Mouse (Mus musculus) hindbrain, embryonic 11.5 days (tissue): ENCODE measurements around the gene Elf1. TPM values are rescaled to one million over a fixed set of nuclear protein-coding genes. Genes with fewer than 3 reads are reported as not detected.
A peak's percentile ranks its signal among the peaks of the same experiment; 100 is the strongest.

Source experiments
- ATAC-seq: fragments of 200-750 bp; cut with Nextera tagmentation; 2 replicates; pipeline ENCODE4 v1.8.0; 2017; ENCODE audit warnings: mild to moderate bottlenecking, moderate TSS enrichment, moderate library complexity; ENCODE audit not compliant: low FRiP score
- DNase-seq: peaks from one replicate; pipeline ENCODE4 v3.0.0-alpha.2; 2015; ENCODE audit warnings: low spot score
- H3K27ac ChIP-seq: fragments of 300-500 bp; sonication (generic); 2 replicates; pipeline ENCODE4 v1.5.1; 2014; ENCODE audit warnings: mild to moderate bottlenecking, low read depth, low read length
- H3K27me3 ChIP-seq: fragments of 300-500 bp; sonication (generic); 2 replicates; pipeline ENCODE4 v1.6.1; 2014; ENCODE audit warnings: mild to moderate bottlenecking, low read length, moderate library complexity, mixed read lengths; ENCODE audit not compliant: control insufficient read depth, insufficient read depth
- H3K36me3 ChIP-seq: fragments of 300-500 bp; sonication (generic); 2 replicates; pipeline ENCODE4 v1.6.1; 2014; ENCODE audit warnings: mild to moderate bottlenecking, low read length, moderate library complexity, mixed read lengths; ENCODE audit not compliant: control insufficient read depth, insufficient read depth
- H3K4me1 ChIP-seq: fragments of 300-500 bp; sonication (generic); replicated peaks from 2 replicates; pipeline ENCODE4 v1.6.1; 2014; ENCODE audit warnings: low read length, mixed read lengths; ENCODE audit not compliant: control insufficient read depth, insufficient read depth
- H3K4me2 ChIP-seq: fragments of 300-500 bp; sonication (generic); replicated peaks from 2 replicates; pipeline ENCODE4 v1.6.1; 2014; ENCODE audit warnings: mild to moderate bottlenecking, low read depth, low read length
- H3K4me3 ChIP-seq: fragments of 300-500 bp; sonication (generic); 2 replicates; pipeline ENCODE4 v1.5.1; 2014; ENCODE audit warnings: low read depth, low read length
- H3K9ac ChIP-seq: fragments of 300-500 bp; sonication (generic); 2 replicates; pipeline ENCODE4 v1.6.1; 2014; ENCODE audit warnings: low read depth, low read length
- H3K9me3 ChIP-seq: fragments of 300-500 bp; sonication (generic); 2 replicates; pipeline ENCODE4 v1.6.1; 2016; ENCODE audit warnings: low read length; ENCODE audit not compliant: control insufficient read depth
- WGBS: fragments of 180-500 bp; shearing (Covaris S2); extraction: QIAGEN DNeasy Blood & Tissue Kit; methylation state at CpG from one replicate; pipeline ENCODE4 v1.1.7; 2014; 5-methylcytosine and 5-hydroxymethylcytosine counted together
- polyA plus RNA-seq: library from polyadenylated mRNA; unstranded; fragments of >200 nt; fragmentation: Nextera tagmentation; extraction: Ambion mirVana; gene quantifications from 2 replicates; pipeline ENCODE4 v1.2.1, GENCODE M21; 2014

Gene Elf1
- polyA plus RNA-seq, 1 experiment from 2014 or later, result 9.4 TPM

DNA sequence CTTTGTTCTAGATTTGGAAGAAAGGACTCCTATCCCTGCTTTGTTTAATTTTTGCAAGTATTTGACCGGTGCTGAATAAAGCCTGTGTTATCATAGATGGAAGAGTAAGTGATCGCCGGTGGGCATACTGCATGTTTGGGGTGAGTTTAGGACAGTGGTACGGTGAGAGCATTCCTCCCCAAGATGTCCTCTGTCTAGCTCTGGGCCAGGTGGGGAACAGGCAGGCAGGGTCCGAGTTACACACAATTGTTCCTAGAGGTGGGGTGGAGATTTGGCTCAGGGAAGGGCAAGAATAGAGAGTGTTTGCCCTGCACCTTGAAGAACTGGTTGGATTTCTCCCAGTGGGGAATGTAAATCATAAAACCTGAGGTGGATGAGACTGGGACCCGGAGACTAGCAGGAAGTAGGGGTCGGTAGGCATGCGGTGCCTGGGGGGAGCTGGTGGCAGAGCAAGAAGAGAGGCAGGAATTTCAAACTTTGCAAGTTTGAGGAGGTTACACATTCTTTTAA is 2.7 kb downstream of the Elf1 start:
- Histone ChIP-seq H3K4me3 (no peak overlapping the region), H3K9ac (no peak overlapping the region), H3K27ac (no peak overlapping the region), H3K27me3 (no peaks in the 10 kb centered on the region), H3K4me2 (peak overlapping the region; percentile 62; the same call in 1 of the 2 replicates), H3K4me1 (peaks cover 5% of the 10 kb centered on the region; the same call in 1 of the 2 replicates), H3K36me3 (no peaks in the 10 kb centered on the region), H3K9me3 (no peaks in the 10 kb centered on the region)
- ATAC-seq, result no peak
- DNase-seq, result no peak
- WGBS, result 67% methylated on average over 8 of the region's 8 CpGs

DNA sequence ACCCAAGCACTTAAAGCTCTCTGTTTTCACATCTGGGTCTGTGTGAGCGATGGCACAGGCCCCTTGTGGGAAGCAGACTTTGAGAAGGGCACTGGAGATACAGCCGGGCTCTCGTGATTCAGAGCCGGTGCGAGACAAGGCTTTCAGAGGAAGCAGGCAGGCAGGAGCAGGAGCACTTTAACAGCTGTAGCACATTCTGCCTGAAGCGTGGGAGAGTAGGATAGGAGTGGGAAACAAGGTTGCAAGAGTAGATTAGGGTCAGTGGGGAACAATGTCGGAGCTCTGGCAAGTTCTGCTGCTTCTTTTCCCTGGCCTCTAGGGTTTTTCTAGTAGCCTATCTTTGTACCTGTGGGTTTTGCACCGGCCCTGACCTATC is 5.6 kb downstream of the Elf1 start:
- ATAC-seq (no peak), DNase-seq (no peak)
- H3K4me1 ChIP-seq, result peaks cover 5% of the 10 kb centered on the region; the same call in 1 of the 2 replicates
- H3K4me3 ChIP-seq, result no peak overlapping the region
- WGBS, result 26% methylated on average over 8 of the region's 8 CpGs
- H3K27me3 ChIP-seq, result no peaks in the 10 kb centered on the region
- H3K9me3 ChIP-seq, result no peaks in the 10 kb centered on the region
- peak overlapping the region; percentile 37; the same call in 1 of the 2 replicates for H3K4me2 ChIP-seq
- H3K9ac ChIP-seq, result no peak overlapping the region
- H3K27ac ChIP-seq, result no peak overlapping the region
- no peaks in the 10 kb centered on the region for H3K36me3 ChIP-seq

DNA sequence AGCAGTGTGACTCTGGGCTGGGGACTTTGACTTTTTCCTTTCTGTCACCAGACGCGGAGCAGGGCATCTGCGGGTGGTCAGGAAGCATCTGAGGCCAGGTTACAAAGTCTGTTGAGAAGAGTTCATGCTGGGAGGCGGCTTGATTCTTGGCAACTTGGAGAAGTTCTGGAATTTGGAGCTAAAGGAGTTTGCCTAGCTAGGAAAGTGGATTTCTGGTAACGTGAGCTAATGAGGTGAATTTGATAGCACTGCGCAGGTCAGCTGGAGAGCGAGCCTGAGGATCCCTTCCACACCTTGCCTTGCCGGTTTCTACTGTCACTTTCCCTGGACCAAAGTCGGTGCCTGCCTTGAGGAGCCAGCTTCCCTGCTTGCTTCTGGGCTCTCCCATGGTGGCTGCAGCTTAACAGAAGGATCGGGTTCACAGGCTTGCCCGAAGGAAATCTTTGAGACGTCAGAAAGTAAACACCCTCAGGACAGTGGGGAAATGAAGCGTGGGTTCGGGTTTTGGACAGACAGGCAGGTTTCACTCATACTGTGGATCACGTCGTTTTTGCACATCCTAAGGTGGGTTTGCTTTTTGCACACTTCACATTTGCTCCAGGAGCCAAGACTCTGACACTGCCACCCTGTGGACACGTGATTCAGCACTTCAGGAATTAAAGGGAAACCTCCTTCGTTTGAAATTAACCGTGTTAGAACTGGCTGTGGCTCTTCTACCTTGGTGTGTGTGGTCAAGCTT is 6.2 kb downstream of the Elf1 start:
- Histone ChIP-seq H3K9me3 (no peaks in the 10 kb centered on the region), H3K36me3 (no peaks in the 10 kb centered on the region), H3K4me1 (peaks cover 5% of the 10 kb centered on the region; the same call in 1 of the 2 replicates), H3K4me3 (peak overlapping the region; percentile 23; the same call in 1 of the 2 replicates), H3K27ac (no peak overlapping the region), H3K9ac (no peak overlapping the region; the same call in 1 of the 2 replicates), H3K27me3 (no peaks in the 10 kb centered on the region), H3K4me2 (peak overlapping the region; percentile 37)
- 6% methylated on average over 19 of the region's 19 CpGs for WGBS
- no peak for ATAC-seq
- DNase-seq, result peak; percentile 47

DNA sequence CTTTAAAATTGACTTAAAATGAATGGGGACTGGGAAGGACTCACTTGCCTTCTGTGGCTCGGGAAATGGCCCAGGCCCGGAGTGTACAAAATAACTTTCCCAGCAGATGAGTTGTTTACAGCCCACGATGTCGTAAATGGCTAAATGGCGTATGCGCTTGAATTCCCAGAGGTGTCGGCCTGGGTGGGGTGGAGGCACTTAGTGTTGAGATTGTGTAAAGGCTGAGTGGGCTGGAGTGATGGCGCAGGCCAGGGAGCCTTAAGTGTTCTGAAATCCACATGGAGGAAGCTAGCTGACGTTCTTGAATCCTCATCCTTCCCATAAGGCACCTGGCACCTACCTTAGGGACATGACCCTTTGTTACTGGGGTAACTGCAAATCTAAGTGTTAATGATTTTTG is 7.5 kb downstream of the Elf1 start:
- ATAC-seq, result no peak
- H3K36me3 ChIP-seq, result no peaks in the 10 kb centered on the region
- DNase-seq, result no peak
- H3K27ac ChIP-seq, result no peak overlapping the region
- 90% methylated on average over 9 of the region's 9 CpGs for WGBS
- no peak overlapping the region for H3K9ac ChIP-seq
- no peak overlapping the region for H3K4me2 ChIP-seq
- no peaks in the 10 kb centered on the region for H3K27me3 ChIP-seq
- H3K4me3 ChIP-seq, result no peak overlapping the region
- no peaks in the 10 kb centered on the region for H3K4me1 ChIP-seq
- H3K9me3 ChIP-seq, result no peaks in the 10 kb centered on the region

DNA sequence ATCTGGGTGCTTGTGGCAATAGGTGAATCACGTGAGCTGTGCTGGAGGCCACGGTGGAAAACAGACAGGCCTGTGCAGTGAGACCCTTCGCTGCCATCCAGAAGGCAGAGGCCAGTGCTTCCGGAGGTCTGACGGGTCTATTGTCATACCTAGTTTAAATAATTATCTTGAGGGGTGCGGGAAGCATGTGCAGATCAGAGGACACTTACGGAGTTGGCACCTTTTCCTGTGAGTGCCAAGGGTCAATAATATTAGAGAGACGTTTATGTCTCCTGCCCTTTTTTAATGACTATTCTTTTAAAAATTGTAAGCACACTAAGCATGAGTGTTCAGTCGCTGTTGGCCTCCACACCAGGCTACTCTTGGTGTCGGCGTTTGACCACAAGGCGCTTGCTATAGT is 8.2 kb downstream of the Elf1 start:
- no peak overlapping the region for H3K9ac ChIP-seq
- H3K4me2 ChIP-seq, result no peak overlapping the region
- ATAC-seq (no peak), DNase-seq (no peak)
- H3K27me3 ChIP-seq, result no peaks in the 10 kb centered on the region
- no peak overlapping the region for H3K4me3 ChIP-seq
- H3K27ac ChIP-seq, result no peak overlapping the region
- no peaks in the 10 kb centered on the region for H3K9me3 ChIP-seq
- H3K4me1 ChIP-seq, result no peaks in the 10 kb centered on the region
- WGBS, result 89% methylated on average over 12 of the region's 12 CpGs
- no peaks in the 10 kb centered on the region for H3K36me3 ChIP-seq

DNA sequence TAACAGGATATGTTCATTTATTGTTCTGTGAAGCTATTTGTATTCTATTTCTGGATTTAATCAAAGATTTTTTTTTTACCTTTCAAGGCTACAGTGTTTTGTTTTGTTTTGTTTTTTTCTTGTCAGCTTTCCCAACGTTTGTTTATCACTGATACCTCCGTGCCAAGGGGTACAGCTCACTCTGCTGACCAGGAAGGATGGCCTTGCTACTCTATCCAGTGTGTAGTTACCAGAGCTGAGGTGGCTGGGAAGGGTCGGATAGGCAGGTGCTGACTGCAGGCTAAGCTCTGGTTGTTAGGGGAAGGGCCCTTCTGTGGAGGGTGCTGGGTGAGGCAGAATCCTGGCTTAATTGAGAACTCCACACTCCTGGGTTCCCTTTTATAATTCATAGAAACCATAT is 9.3 kb downstream of the Elf1 start:
- ATAC-seq (no peak), DNase-seq (no peak)
- no peak overlapping the region for H3K4me3 ChIP-seq
- no peaks in the 10 kb centered on the region for H3K9me3 ChIP-seq
- H3K27me3 ChIP-seq, result no peaks in the 10 kb centered on the region
- no peak overlapping the region for H3K9ac ChIP-seq
- no peaks in the 10 kb centered on the region for H3K36me3 ChIP-seq
- H3K4me1 ChIP-seq, result no peaks in the 10 kb centered on the region
- 82% methylated on average over 3 of the region's 3 CpGs for WGBS
- H3K4me2 ChIP-seq, result no peak overlapping the region
- no peak overlapping the region for H3K27ac ChIP-seq

DNA sequence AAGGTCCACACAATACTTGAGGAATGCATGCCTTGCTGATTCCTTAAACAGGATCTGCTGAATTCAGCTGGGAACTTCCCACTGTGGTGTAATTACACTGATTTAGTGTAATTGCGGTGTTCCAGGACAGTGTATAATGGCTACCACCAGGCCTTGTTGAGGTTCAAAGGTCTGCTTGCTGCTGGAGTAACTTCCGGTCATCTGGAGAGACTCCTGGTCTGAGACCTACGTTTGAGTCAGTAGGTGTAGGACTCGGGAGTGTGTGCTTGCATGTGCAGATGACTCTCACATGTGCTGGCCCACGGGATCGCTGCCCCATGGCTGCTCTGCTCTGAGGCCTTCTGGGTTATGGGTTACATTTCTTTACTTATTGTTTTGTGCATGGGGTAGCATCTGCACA is 13.4 kb downstream of the Elf1 start:
- H3K4me1 ChIP-seq, result no peaks in the 10 kb centered on the region
- no peak overlapping the region for H3K4me3 ChIP-seq
- H3K27ac ChIP-seq, result no peak overlapping the region
- H3K4me2 ChIP-seq, result no peak overlapping the region
- H3K27me3 ChIP-seq, result no peaks in the 10 kb centered on the region
- DNase-seq (no peak), ATAC-seq (no peak)
- no peaks in the 10 kb centered on the region for H3K36me3 ChIP-seq
- no peaks in the 10 kb centered on the region for H3K9me3 ChIP-seq
- H3K9ac ChIP-seq, result no peak overlapping the region
- WGBS, result 88% methylated on average over 6 of the region's 6 CpGs

DNA sequence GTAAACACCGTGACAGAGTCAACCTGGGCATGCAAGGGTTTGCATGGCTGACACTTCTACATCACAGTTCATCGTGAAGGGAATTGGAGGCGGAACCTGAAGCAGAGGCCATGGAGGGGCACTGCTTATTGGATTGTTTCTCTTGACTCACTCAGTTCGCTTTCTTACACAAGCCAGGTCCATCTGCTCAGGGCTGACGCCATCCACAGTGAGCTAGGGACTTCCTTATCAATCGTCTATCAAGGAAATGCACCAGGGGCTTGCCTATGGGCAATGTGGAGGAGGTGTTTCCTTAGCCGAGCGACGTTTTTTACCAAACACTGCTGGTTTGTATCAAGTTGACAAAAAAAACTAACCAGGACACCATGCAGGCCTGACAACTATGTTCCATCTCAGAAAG is 18.3 kb downstream of the Elf1 start:
- H3K27ac ChIP-seq, result no peak overlapping the region
- H3K4me3 ChIP-seq, result no peak overlapping the region
- H3K9me3 ChIP-seq, result no peaks in the 10 kb centered on the region
- H3K36me3 ChIP-seq, result no peaks in the 10 kb centered on the region
- DNase-seq, result no peak
- WGBS, result 89% methylated on average over 9 of the region's 9 CpGs
- no peaks in the 10 kb centered on the region for H3K27me3 ChIP-seq
- no peak for ATAC-seq
- H3K4me1 ChIP-seq, result no peaks in the 10 kb centered on the region
- no peak overlapping the region for H3K4me2 ChIP-seq
- H3K9ac ChIP-seq, result no peak overlapping the region

DNA sequence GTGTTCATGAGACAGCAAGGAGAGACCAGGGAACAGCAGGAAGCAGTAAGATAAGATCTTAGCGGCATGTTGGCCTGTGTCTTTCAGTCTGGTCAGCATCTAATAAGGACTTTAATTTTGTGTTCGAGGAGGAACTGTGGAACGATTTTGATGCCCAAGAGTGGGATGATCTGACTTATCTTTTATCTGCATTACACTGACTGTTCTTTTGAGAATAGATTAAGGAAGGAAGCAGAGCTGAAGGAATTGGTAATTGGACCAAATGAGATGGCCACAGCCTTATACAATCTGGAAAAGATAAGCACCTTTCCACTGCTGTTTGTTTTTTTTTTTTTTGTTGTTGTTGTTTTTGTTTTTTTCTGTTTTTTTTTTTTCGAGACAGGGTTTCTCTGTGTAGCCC is 19.8 kb downstream of the Elf1 start:
- no peak for DNase-seq
- no peaks in the 10 kb centered on the region for H3K9me3 ChIP-seq
- H3K4me1 ChIP-seq, result no peaks in the 10 kb centered on the region
- no peak overlapping the region for H3K27ac ChIP-seq
- WGBS, result 86% methylated on average over 4 of the region's 4 CpGs
- H3K4me3 ChIP-seq, result no peak overlapping the region
- no peaks in the 10 kb centered on the region for H3K36me3 ChIP-seq
- H3K27me3 ChIP-seq, result no peaks in the 10 kb centered on the region
- H3K9ac ChIP-seq, result no peak overlapping the region
- ATAC-seq, result no peak
- no peak overlapping the region for H3K4me2 ChIP-seq
